Mouse (Mus musculus) erythroblast, embryonic 14.5 days (primary cell): ENCODE measurements around the gene Akr7a5.

Experiments used
- GATA1 ChIP-seq: IDR thresholded peaks from 2 replicates; pipeline ENCODE4 v1.6.1; 2012; ENCODE audit warnings: low read length, inconsistent platforms, mixed read lengths
- TAL1 ChIP-seq: IDR thresholded peaks from 3 replicates; pipeline ENCODE4 v1.6.1; 2012; ENCODE audit warnings: low read length, inconsistent platforms, mixed read lengths

GRCm38 (mm10) chr4:139302241-139302640, 8.3 kb upstream of the Akr7a5 start:
- TF ChIP-seq GATA1 (no peak), TAL1 (no peak)
